Mouse (Mus musculus) thymus, adult 2 months (tissue): ENCODE data around the gene Rln3. TPM values are rescaled to one million over a fixed set of nuclear protein-coding genes. Genes with fewer than 3 reads are reported as not detected.

Experiments
- DNase-seq: peaks from one replicate; pipeline ENCODE4 v3.0.0; 2021
- H3K27ac ChIP-seq: fragments of 200-500 bp; 2 replicates; pipeline ENCODE4 v1.5.1; 2012; ENCODE audit warnings: low read length, control low read depth; ENCODE audit not compliant: control insufficient read depth, insufficient read depth
- H3K27me3 ChIP-seq: fragments of 200-500 bp; 2 replicates; pipeline ENCODE4 v1.6.1; 2012; ENCODE audit warnings: mild to moderate bottlenecking, low read length, moderate library complexity, mixed read lengths; ENCODE audit not compliant: control insufficient read depth, insufficient read depth
- H3K36me3 ChIP-seq: fragments of 200-500 bp; 2 replicates; pipeline ENCODE4 v1.6.1; 2012; ENCODE audit warnings: mild to moderate bottlenecking, low read length, moderate library complexity; ENCODE audit not compliant: control insufficient read depth, insufficient read depth
- H3K4me1 ChIP-seq: fragments of 200-500 bp; replicated peaks from 2 replicates; pipeline ENCODE4 v1.6.1; 2012; ENCODE audit warnings: low read length; ENCODE audit not compliant: control insufficient read depth, insufficient read depth
- H3K4me3 ChIP-seq: fragments of 200-500 bp; 2 replicates; pipeline ENCODE4 v1.5.1; 2012; ENCODE audit warnings: mild to moderate bottlenecking, low read length, control low read depth, moderate library complexity; ENCODE audit not compliant: control insufficient read depth, insufficient read depth
- CTCF ChIP-seq: fragments of 200-500 bp; IDR thresholded peaks from 2 replicates; pipeline ENCODE4 v1.5.1; 2012; ENCODE audit warnings: mild to moderate bottlenecking, control low read depth, low read length, moderate library complexity, borderline replicate concordance; ENCODE audit not compliant: control insufficient read depth, poor library complexity, insufficient read depth; ENCODE audit errors: extremely low read depth
- POLR2A ChIP-seq: fragments of 200-500 bp; IDR thresholded peaks from 2 replicates; pipeline ENCODE4 v1.6.1; 2012; ENCODE audit warnings: mild to moderate bottlenecking, low read length, control low read depth, moderate library complexity; ENCODE audit not compliant: control insufficient read depth, poor library complexity, insufficient read depth; ENCODE audit errors: extremely low read depth
- WGBS: fragments of 180-500 bp; shearing (Covaris S2); methylation state at CpG from one replicate; pipeline ENCODE4 v1.1.7; 2018; 5-methylcytosine and 5-hydroxymethylcytosine counted together
- polyA plus RNA-seq: library from polyadenylated mRNA; depleted of rRNA; stranded (reverse); fragments of >200 nt; gene quantifications from 2 replicates; pipeline ENCODE4 v1.2.3, GENCODE M21; 2012; rRNA removed

Gene Rln3
- polyA plus RNA-seq = 7.1 and 9.1 TPM in 2 replicates

DNA sequence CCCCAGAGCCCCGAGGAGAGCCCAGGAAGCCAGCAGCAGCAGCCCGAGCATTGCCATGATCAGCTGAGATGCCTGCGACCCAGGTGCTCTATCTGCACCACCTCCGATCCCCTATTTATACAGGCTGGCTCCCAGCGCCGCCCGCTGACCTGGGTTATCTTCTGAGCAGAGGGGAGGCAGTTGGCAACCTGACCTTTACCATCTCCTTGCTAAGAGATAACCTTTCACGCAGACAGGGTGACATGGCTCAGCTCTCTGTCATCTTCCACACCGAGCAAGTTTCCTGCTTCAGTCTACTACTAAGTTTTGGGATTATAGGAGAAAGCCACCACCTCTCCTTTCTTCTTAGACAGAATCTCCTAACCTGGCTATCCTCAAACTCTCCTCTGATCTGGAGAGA, at the start of gene Rln3:
TSS of gene Rln3 (minus strand) at position 101 of the 400 bp plus-strand sequence.
- no peak for TF ChIP-seq CTCF
- Histone ChIP-seq H3K4me3 (no peak within 1 kb of the TSS), H3K27me3 (no peaks in the 10 kb centered on the region), H3K36me3 (no peaks in the 10 kb centered on the region), H3K27ac (no peak within 1 kb of the TSS), H3K4me1 (peaks cover 21% of the 10 kb centered on the region)
- WGBS = 92% methylated on average over 9 of the region's 9 CpGs
- no peak for DNase-seq

DNA sequence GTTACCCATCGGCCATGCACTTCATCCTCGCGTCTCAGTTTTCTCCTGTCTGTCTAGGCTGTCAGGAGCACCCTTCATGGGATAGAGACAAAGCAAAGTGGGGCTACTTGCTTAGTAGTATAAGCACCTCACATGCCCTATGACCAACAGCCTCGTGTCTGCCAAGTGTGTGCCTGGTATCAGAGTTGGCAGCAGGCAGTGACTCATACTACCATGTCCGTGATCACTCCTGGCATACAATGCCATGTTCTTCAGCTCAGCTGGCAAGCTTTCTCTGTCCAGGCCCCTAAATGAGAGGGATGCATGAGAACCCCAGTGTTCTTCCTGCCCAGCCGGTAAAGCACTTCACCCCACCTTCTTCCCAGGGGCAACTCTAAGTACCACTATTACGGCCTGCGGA, 45.8 kb upstream of the Rln3 start:
- H3K4me1 ChIP-seq = no peaks in the 10 kb centered on the region
- TF ChIP-seq POLR2A = no peak
- TF ChIP-seq CTCF = no peak
- H3K4me3 ChIP-seq = no peak overlapping the region
- no peaks in the 10 kb centered on the region for H3K27me3 ChIP-seq
- H3K36me3 ChIP-seq = peaks cover 37% of the 10 kb centered on the region
- H3K27ac ChIP-seq = no peak overlapping the region
- 99% methylated on average over 8 of the region's 8 CpGs for WGBS
- DNase-seq = no peak

- no peak for DNase-seq
- H3K36me3 ChIP-seq = peaks cover 33% of the 10 kb centered on the region
- no peaks in the 10 kb centered on the region for H3K4me1 ChIP-seq
- H3K4me3 ChIP-seq = no peak overlapping the region
- no peak overlapping the region for H3K27ac ChIP-seq
- no peak for TF ChIP-seq POLR2A
- no peak for TF ChIP-seq CTCF
- WGBS = 95% methylated on average over 9 of the region's 9 CpGs
- no peaks in the 10 kb centered on the region for H3K27me3 ChIP-seq
These were observed 44.5 kb upstream of the Rln3 start for GRCm38 (mm10) chr8:84089277-84089676.

GRCm38 (mm10) chr8:84087821-84088220, 43.0 kb upstream of the Rln3 start:
- no peak for TF ChIP-seq CTCF
- no peak for TF ChIP-seq POLR2A
- no peaks in the 10 kb centered on the region for H3K4me1 ChIP-seq
- WGBS = 97% methylated on average over 14 of the region's 14 CpGs
- DNase-seq = no peak
- H3K4me3 ChIP-seq = no peak overlapping the region
- no peaks in the 10 kb centered on the region for H3K27me3 ChIP-seq
- peaks cover 41% of the 10 kb centered on the region for H3K36me3 ChIP-seq
- H3K27ac ChIP-seq = no peak overlapping the region

- peaks cover 48% of the 10 kb centered on the region for H3K36me3 ChIP-seq
- no peaks in the 10 kb centered on the region for H3K27me3 ChIP-seq
- TF ChIP-seq POLR2A (no peak), CTCF (no peak)
- H3K4me3 ChIP-seq = no peak overlapping the region
- WGBS = 96% methylated on average over 7 of the region's 7 CpGs
- H3K27ac ChIP-seq = no peak overlapping the region
- DNase-seq = no peak
- no peaks in the 10 kb centered on the region for H3K4me1 ChIP-seq
These were observed 42.4 kb upstream of the Rln3 start for GRCm38 (mm10) chr8:84087156-84087555.

DNA sequence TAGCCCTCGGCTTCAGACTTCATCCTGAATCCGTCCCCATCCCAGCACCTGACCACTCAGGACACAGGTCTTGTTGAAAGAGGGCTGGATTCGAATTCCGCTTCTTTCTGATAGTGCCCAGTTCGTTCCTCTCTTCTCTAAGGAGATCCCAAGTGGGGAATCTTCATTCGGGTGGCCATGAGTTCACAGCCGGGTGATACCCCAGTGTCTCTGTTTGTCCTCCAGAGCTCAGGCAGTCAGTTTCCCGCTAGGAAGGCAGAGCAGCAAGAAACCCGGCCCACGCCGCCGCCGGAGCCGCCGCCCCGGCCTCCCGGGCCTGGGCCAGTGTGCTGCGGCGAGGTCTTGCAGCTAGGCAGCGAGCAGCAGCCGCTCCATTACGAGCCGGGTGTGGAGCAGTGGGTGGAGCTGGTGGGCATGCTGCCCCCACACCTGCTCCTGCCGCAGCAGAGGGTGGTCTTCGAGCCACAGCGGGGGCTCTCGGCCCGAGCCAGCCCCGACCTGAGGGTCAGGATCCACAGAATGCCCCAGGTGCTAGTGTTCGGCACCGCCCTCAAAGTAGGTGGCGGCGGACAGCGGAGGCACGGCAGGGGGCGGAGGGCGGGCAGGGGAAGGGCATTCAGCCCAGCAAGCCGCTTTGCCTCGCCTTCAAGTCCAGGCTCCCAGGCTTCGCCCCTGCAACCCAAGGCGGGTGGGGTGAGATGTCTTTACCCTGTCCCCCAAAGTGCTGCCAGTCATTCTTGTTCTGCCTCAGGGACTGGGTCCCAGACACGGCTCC, 39.7 kb upstream of the Rln3 start:
- Histone ChIP-seq H3K4me1 (no peaks in the 10 kb centered on the region), H3K4me3 (no peak overlapping the region), H3K36me3 (peaks cover 57% of the 10 kb centered on the region), H3K27ac (no peak overlapping the region), H3K27me3 (no peaks in the 10 kb centered on the region)
- WGBS = 96% methylated on average over 42 of the region's 42 CpGs
- no peak for TF ChIP-seq POLR2A
- TF ChIP-seq CTCF = no peak
- DNase-seq = no peak
